Mouse (Mus musculus) frontal cortex, postnatal 14 days (tissue): Measurements from ENCODE around the gene Gm128.
"Not testable (repeated sequence)": the region's sequence is repeated elsewhere in the genome, so short reads cannot be mapped to it uniquely, and the experiment has no call there.

Experiments used
- DNase-seq, 2 experiments: peaks; one replicate each; pipeline ENCODE4 v3.0.0; 2022; ENCODE audit warnings: low spot score in 2 of 2

Gm128 gene

GRCm38 (mm10) chr3:95231298-95232221 is 9.8 kb downstream of the Gm128 start, which contains the start of gene Mllt11:
Gene Mllt11 (minus strand): TSS chr3:95232171.
- no peak for DNase-seq

- no peak for DNase-seq
Observed at GRCm38 (mm10) chr3:95230495-95231297, 10.7 kb downstream of the Gm128 start.

- peak in 1 of 2 experiments; percentile 49 for DNase-seq
Observed at GRCm38 (mm10) chr3:95229781-95230494, 11.5 kb downstream of the Gm128 start.

GRCm38 (mm10) chr3:95228894-95229780 is 12.3 kb downstream of the Gm128 start:
- peak; percentile 63 to 68 for DNase-seq

GRCm38 (mm10) chr3:95228148-95228893 is 13.1 kb downstream of the Gm128 start, which contains the start of gene Cdc42se1:
Gene Cdc42se1 (plus strand): TSS chr3:95228732.
- DNase-seq = peak; percentile 87 to 89

GRCm38 (mm10) chr3:95227214-95227613 is 14.2 kb downstream of the Gm128 start:
- no peak for DNase-seq

- DNase-seq = no peak
Observed at GRCm38 (mm10) chr3:95224295-95224694, 17.1 kb downstream of the Gm128 start.

- DNase-seq = no peak
Observed at GRCm38 (mm10) chr3:95223041-95223440, 18.4 kb downstream of the Gm128 start.

- DNase-seq = no peak
Observed at GRCm38 (mm10) chr3:95218466-95219137, 22.8 kb downstream of the Gm128 start.

- peak; percentile 82 to 85 for DNase-seq
Observed at GRCm38 (mm10) chr3:95217255-95218134, 23.9 kb downstream of the Gm128 start, which contains the start of gene Gabpb2. Gene Gabpb2 (minus strand): TSS chr3:95217916.

GRCm38 (mm10) chr3:95216655-95217254 is 24.6 kb downstream of the Gm128 start:
- no peak for DNase-seq

- no peak for DNase-seq
Observed at GRCm38 (mm10) chr3:95213609-95213975, 27.8 kb downstream of the Gm128 start.

GRCm38 (mm10) chr3:95212889-95213608 is 28.3 kb downstream of the Gm128 start:
- not testable (repeated sequence) for DNase-seq

- no peak for DNase-seq
Observed at GRCm38 (mm10) chr3:95210585-95210984, 30.8 kb downstream of the Gm128 start.

- no peak for DNase-seq
Observed at GRCm38 (mm10) chr3:95208286-95208685, 33.1 kb downstream of the Gm128 start.

- no peak for DNase-seq
Observed at GRCm38 (mm10) chr3:95203880-95204279, 37.5 kb downstream of the Gm128 start.

GRCm38 (mm10) chr3:95200562-95200961 is 40.8 kb downstream of the Gm128 start:
- DNase-seq = no peak
